Mouse (Mus musculus) limb, embryonic 12.5 days (tissue): ENCODE data around the gene Spdye4a. TPM values are rescaled to one million over a fixed set of nuclear protein-coding genes. Genes with fewer than 3 reads are reported as not detected.
A peak's percentile ranks its signal among the peaks of the same experiment; 100 is the strongest.

Experiments
- ATAC-seq: fragments of 200-750 bp; cut with Nextera tagmentation; 2 replicates; pipeline ENCODE4 v1.8.0; 2017; ENCODE audit warnings: low read depth, moderate TSS enrichment; ENCODE audit not compliant: insufficient number of reproducible peaks, insufficient read depth, low FRiP score, low TSS enrichment
- H3K27ac ChIP-seq: fragments of 300-500 bp; sonication (generic); 2 replicates; pipeline ENCODE4 v1.5.1; 2016; ENCODE audit warnings: mild to moderate bottlenecking, moderate library complexity
- H3K27me3 ChIP-seq: fragments of 300-500 bp; sonication (generic); 2 replicates; pipeline ENCODE4 v1.6.1; 2016; ENCODE audit warnings: mild to moderate bottlenecking, moderate library complexity
- H3K36me3 ChIP-seq: fragments of 300-500 bp; sonication (generic); 2 replicates; pipeline ENCODE4 v1.6.1; 2016; ENCODE audit warnings: mild to moderate bottlenecking, moderate library complexity
- H3K4me1 ChIP-seq: fragments of 300-500 bp; sonication (generic); replicated peaks from 2 replicates; pipeline ENCODE4 v1.6.1; 2016
- H3K4me2 ChIP-seq: fragments of 300-500 bp; sonication (generic); 2 replicates; pipeline ENCODE4 v1.6.1; 2016; ENCODE audit warnings: mild to moderate bottlenecking, moderate library complexity
- H3K4me3 ChIP-seq: fragments of 300-500 bp; sonication (generic); replicated peaks from 2 replicates; pipeline ENCODE4 v1.5.1; 2016; ENCODE audit warnings: mild to moderate bottlenecking
- H3K9ac ChIP-seq: fragments of 300-500 bp; sonication (generic); replicated peaks from 2 replicates; pipeline ENCODE4 v1.6.1; 2016; ENCODE audit warnings: mild to moderate bottlenecking, moderate library complexity
- H3K9me3 ChIP-seq: fragments of 300-500 bp; sonication (generic); 2 replicates; pipeline ENCODE4 v1.6.1; 2016; ENCODE audit warnings: mild to moderate bottlenecking, moderate library complexity
- WGBS: fragments of 180-500 bp; shearing (Covaris S2); methylation state at CpG from one replicate; pipeline ENCODE4 v1.1.7; 2016; 5-methylcytosine and 5-hydroxymethylcytosine counted together
- polyA plus RNA-seq: library from polyadenylated mRNA; unstranded; fragments of >200 nt; fragmentation: Nextera tagmentation; extraction: Ambion mirVana; gene quantifications from 2 replicates; pipeline ENCODE4 v1.2.1, GENCODE M21; 2016

Gene Spdye4a
- polyA plus RNA-seq = not detected in 2 replicates

- Histone ChIP-seq H3K4me1 (no peaks in the 10 kb centered on the region), H3K4me3 (no peak within 1 kb of the TSS), H3K27me3 (no peaks in the 10 kb centered on the region), H3K27ac (no peak within 1 kb of the TSS), H3K9ac (no peak within 1 kb of the TSS), H3K4me2 (no peak within 1 kb of the TSS), H3K9me3 (peaks cover 18% of the 10 kb centered on the region), H3K36me3 (no peaks in the 10 kb centered on the region)
- WGBS = 91% methylated on average over 3 of the region's 3 CpGs
- no peak for ATAC-seq
These were observed at the start of gene Spdye4a for GRCm38 (mm10) chr5:143226790-143227189. TSS of gene Spdye4a (minus strand) at chr5:143226890.

- no peak overlapping the region for H3K9ac ChIP-seq
- H3K4me2 ChIP-seq = no peak overlapping the region
- H3K4me3 ChIP-seq = no peak overlapping the region
- WGBS = 49% methylated on average over 5 of the region's 5 CpGs
- H3K36me3 ChIP-seq = no peaks in the 10 kb centered on the region
- no peak for ATAC-seq
- no peaks in the 10 kb centered on the region for H3K9me3 ChIP-seq
- H3K27ac ChIP-seq = no peak overlapping the region
- peaks cover 48% of the 10 kb centered on the region for H3K27me3 ChIP-seq
- peaks cover 5% of the 10 kb centered on the region for H3K4me1 ChIP-seq
These were observed 49.1 kb upstream of the Spdye4a start for GRCm38 (mm10) chr5:143275761-143276160.

GRCm38 (mm10) chr5:143272540-143273330 lies 46.0 kb upstream of the Spdye4a start:
- H3K27ac ChIP-seq = no peak overlapping the region
- no peaks in the 10 kb centered on the region for H3K36me3 ChIP-seq
- ATAC-seq = no peak
- H3K4me2 ChIP-seq = no peak overlapping the region
- H3K9me3 ChIP-seq = no peaks in the 10 kb centered on the region
- H3K4me1 ChIP-seq = peaks cover 21% of the 10 kb centered on the region
- WGBS = 91% methylated on average over 16 of the region's 16 CpGs
- H3K4me3 ChIP-seq = no peak overlapping the region
- peaks cover 26% of the 10 kb centered on the region; the same call in 1 of the 2 replicates for H3K27me3 ChIP-seq
- no peak overlapping the region for H3K9ac ChIP-seq

- Histone ChIP-seq H3K4me1 (peaks cover 21% of the 10 kb centered on the region), H3K36me3 (no peaks in the 10 kb centered on the region), H3K27ac (no peak overlapping the region), H3K4me3 (no peak overlapping the region), H3K27me3 (peaks cover 20% of the 10 kb centered on the region; the same call in 1 of the 2 replicates), H3K4me2 (no peak overlapping the region), H3K9ac (no peak overlapping the region), H3K9me3 (no peaks in the 10 kb centered on the region)
- no peak for ATAC-seq
- 80% methylated on average over 3 of the region's 3 CpGs for WGBS
These were observed 45.4 kb upstream of the Spdye4a start for GRCm38 (mm10) chr5:143272108-143272507.

- WGBS = 90% methylated on average over 6 of the region's 6 CpGs
- peaks cover 21% of the 10 kb centered on the region for H3K4me1 ChIP-seq
- H3K36me3 ChIP-seq = no peaks in the 10 kb centered on the region
- H3K27ac ChIP-seq = no peak overlapping the region
- H3K27me3 ChIP-seq = peaks cover 16% of the 10 kb centered on the region; the same call in 1 of the 2 replicates
- no peak overlapping the region for H3K9ac ChIP-seq
- H3K4me2 ChIP-seq = no peak overlapping the region
- no peaks in the 10 kb centered on the region for H3K9me3 ChIP-seq
- no peak overlapping the region for H3K4me3 ChIP-seq
- ATAC-seq = no peak
These were observed 45.0 kb upstream of the Spdye4a start for GRCm38 (mm10) chr5:143271642-143272041.

- Histone ChIP-seq H3K4me3 (peak overlapping the region; percentile 91), H3K9me3 (no peaks in the 10 kb centered on the region), H3K36me3 (no peaks in the 10 kb centered on the region), H3K4me1 (peaks cover 21% of the 10 kb centered on the region), H3K27ac (no peak overlapping the region), H3K27me3 (peaks cover 2% of the 10 kb centered on the region; the same call in 1 of the 2 replicates), H3K9ac (peak overlapping the region; percentile 90), H3K4me2 (peak overlapping the region; percentile 95)
- 4% methylated on average over 12 of the region's 12 CpGs for WGBS
- ATAC-seq = 0 out of 2 replicates have a peak, but pooled peaks have one; percentile 19
These were observed 43.4 kb upstream of the Spdye4a start for GRCm38 (mm10) chr5:143270151-143270519.

GRCm38 (mm10) chr5:143269363-143270150 lies 42.9 kb upstream of the Spdye4a start, which contains the start of gene Zfp316:
TSS of gene Zfp316 (minus strand) at chr5:143270022.
- Histone ChIP-seq H3K9ac (peak within 1 kb of the TSS; percentile 90), H3K9me3 (no peaks in the 10 kb centered on the region), H3K36me3 (peaks cover 4% of the 10 kb centered on the region; the same call in 1 of the 2 replicates), H3K4me2 (peak within 1 kb of the TSS; percentile 95), H3K27ac (peak within 1 kb of the TSS; percentile 70), H3K27me3 (no peaks in the 10 kb centered on the region; the same call in 1 of the 2 replicates), H3K4me1 (peaks cover 21% of the 10 kb centered on the region), H3K4me3 (peak within 1 kb of the TSS; percentile 91)
- ATAC-seq = peak; percentile 67; the same call in 1 of the 2 replicates
- under 1% methylated on average over 79 of the region's 79 CpGs for WGBS

- WGBS = 24% methylated on average over 8 of the region's 8 CpGs
These were observed 42.3 kb upstream of the Spdye4a start for GRCm38 (mm10) chr5:143268985-143269362.

GRCm38 (mm10) chr5:143266794-143267193 lies 40.1 kb upstream of the Spdye4a start:
- H3K9me3 ChIP-seq = no peaks in the 10 kb centered on the region
- no peaks in the 10 kb centered on the region for H3K27me3 ChIP-seq
- ATAC-seq = no peak
- no peak overlapping the region for H3K4me3 ChIP-seq
- peaks cover 21% of the 10 kb centered on the region for H3K4me1 ChIP-seq
- no peak overlapping the region for H3K27ac ChIP-seq
- H3K36me3 ChIP-seq = peaks cover 32% of the 10 kb centered on the region
- no peak overlapping the region for H3K4me2 ChIP-seq
- no peak overlapping the region for H3K9ac ChIP-seq
- 79% methylated on average over 6 of the region's 6 CpGs for WGBS

More at GRCm38 (mm10) chr5:143268985-143269362, 42.3 kb upstream of the Spdye4a start:
- no peaks in the 10 kb centered on the region for H3K27me3 ChIP-seq
- H3K4me1 ChIP-seq = peaks cover 21% of the 10 kb centered on the region
- peak overlapping the region; percentile 91 for H3K4me3 ChIP-seq
- H3K27ac ChIP-seq = peak overlapping the region; percentile 70
- peaks cover 10% of the 10 kb centered on the region for H3K36me3 ChIP-seq
- peak; percentile 5; the same call in 1 of the 2 replicates for ATAC-seq
- H3K4me2 ChIP-seq = peak overlapping the region; percentile 95
- no peaks in the 10 kb centered on the region for H3K9me3 ChIP-seq
- peak overlapping the region; percentile 90 for H3K9ac ChIP-seq

- no peak overlapping the region for H3K27ac ChIP-seq
- ATAC-seq = no peak
- no peaks in the 10 kb centered on the region for H3K9me3 ChIP-seq
- H3K4me1 ChIP-seq = peaks cover 13% of the 10 kb centered on the region
- no peak overlapping the region for H3K4me3 ChIP-seq
- 41% methylated on average over 1 of the region's 1 CpGs for whole genome bisulfite sequencing
- no peak overlapping the region for H3K4me2 ChIP-seq
- no peak overlapping the region for H3K9ac ChIP-seq
- peaks cover 44% of the 10 kb centered on the region for H3K36me3 ChIP-seq
- no peaks in the 10 kb centered on the region for H3K27me3 ChIP-seq
These were observed 38.7 kb upstream of the Spdye4a start for GRCm38 (mm10) chr5:143265409-143265808.

GRCm38 (mm10) chr5:143264689-143265088 lies 38.0 kb upstream of the Spdye4a start:
- Histone ChIP-seq H3K27ac (no peak overlapping the region), H3K27me3 (no peaks in the 10 kb centered on the region), H3K4me2 (no peak overlapping the region), H3K4me3 (no peak overlapping the region), H3K9ac (no peak overlapping the region), H3K4me1 (peaks cover 9% of the 10 kb centered on the region), H3K36me3 (peaks cover 51% of the 10 kb centered on the region), H3K9me3 (no peaks in the 10 kb centered on the region)
- ATAC-seq = no peak
- WGBS = 90% methylated on average over 10 of the region's 10 CpGs
